Mouse (Mus musculus) c-Kit-negative CD71-positive TER-119-positive erythroid progenitor cells, embryonic 14.5 days (primary cell): ENCODE results near the gene Epha4.

ENCODE experiments used
- DNase-seq: peaks from one replicate; pipeline ENCODE4 v3.0.0-alpha.2; 2013; ENCODE audit warnings: low read depth, low spot score

The Epha4 gene

GRCm38 (mm10) chr1:77446438-77446837, 68.5 kb downstream of the Epha4 start:
- DNase-seq, result no peak

- no peak for DNase-seq
Measured at GRCm38 (mm10) chr1:77444648-77445047, 70.2 kb downstream of the Epha4 start.

- no peak for DNase-seq
Measured at GRCm38 (mm10) chr1:77441987-77442386, 72.9 kb downstream of the Epha4 start.

- DNase-seq, result no peak
Measured at GRCm38 (mm10) chr1:77441401-77441800, 73.5 kb downstream of the Epha4 start.

GRCm38 (mm10) chr1:77440512-77440911, 74.4 kb downstream of the Epha4 start:
- DNase-seq, result no peak

GRCm38 (mm10) chr1:77439383-77440074, 75.4 kb downstream of the Epha4 start:
- DNase-seq, result no peak

- DNase-seq, result no peak
Measured at GRCm38 (mm10) chr1:77438639-77439038, 76.2 kb downstream of the Epha4 start.

- DNase-seq, result no peak
Measured at GRCm38 (mm10) chr1:77437881-77438610, 76.8 kb downstream of the Epha4 start.

GRCm38 (mm10) chr1:77435045-77435444, 79.8 kb downstream of the Epha4 start:
- DNase-seq, result no peak

- no peak for DNase-seq
Measured at GRCm38 (mm10) chr1:77433148-77433547, 81.7 kb downstream of the Epha4 start.

GRCm38 (mm10) chr1:77432489-77432888, 82.4 kb downstream of the Epha4 start:
- DNase-seq, result no peak

GRCm38 (mm10) chr1:77429174-77429573, 85.7 kb downstream of the Epha4 start:
- DNase-seq, result no peak

- DNase-seq, result no peak
Measured at GRCm38 (mm10) chr1:77426956-77427355, 87.9 kb downstream of the Epha4 start.

GRCm38 (mm10) chr1:77425171-77425570, 89.7 kb downstream of the Epha4 start:
- DNase-seq, result no peak

- no peak for DNase-seq
Measured at GRCm38 (mm10) chr1:77421081-77421480, 93.8 kb downstream of the Epha4 start.

GRCm38 (mm10) chr1:77420348-77420747, 94.5 kb downstream of the Epha4 start:
- no peak for DNase-seq

- DNase-seq, result no peak
Measured at GRCm38 (mm10) chr1:77416872-77417271, 98.0 kb downstream of the Epha4 start.

GRCm38 (mm10) chr1:77412871-77413669, 101.8 kb downstream of the Epha4 start:
- no peak for DNase-seq

- DNase-seq, result no peak
Measured at GRCm38 (mm10) chr1:77412285-77412684, 102.6 kb downstream of the Epha4 start.

GRCm38 (mm10) chr1:77411222-77411621, 103.7 kb downstream of the Epha4 start:
- no peak for DNase-seq

GRCm38 (mm10) chr1:77410716-77411115, 104.2 kb downstream of the Epha4 start:
- DNase-seq, result no peak

- DNase-seq, result no peak
Measured at GRCm38 (mm10) chr1:77410153-77410552, 104.7 kb downstream of the Epha4 start.
